Mouse (Mus musculus) inflammation-experienced regulatory T-cells, adult 6 months (primary cell): ENCODE measurements around the gene Rad9a. TPM values are rescaled to one million over a fixed set of nuclear protein-coding genes. Genes with fewer than 3 reads are reported as not detected.

Experiments
- polyA plus RNA-seq, 3 experiments: library from polyadenylated mRNA; unstranded; fragments of 100-300 nt; shearing (Covaris generic); gene quantifications; one replicate each; pipeline ENCODE4 v1.2.1; 2017

Gene Rad9a
- polyA plus RNA-seq, 3 experiments from 2014 or later: 43.6 to 63.0 (median 59.1) TPM

Other genes starting within 250 kb of the Rad9a start
- not detected for gene Aldh3b3, start 243.0 kb downstream of the Rad9a start, polyA plus RNA-seq
- gene Aldh3b2, start 229.3 kb downstream of the Rad9a start, polyA plus RNA-seq: not detected
- gene Acy3, start 215.1 kb downstream of the Rad9a start, polyA plus RNA-seq: 1 to 10 TPM in 2 of 3 experiments, under 1 TPM in 1; 0.73 to 2.3 (median 2.2) TPM
- gene Tbx10, start 208.9 kb downstream of the Rad9a start, polyA plus RNA-seq: not detected
- 10 to 100 TPM; 10.3 to 16.2 (median 15.9) TPM for gene Nudt8, start 201.1 kb downstream of the Rad9a start, polyA plus RNA-seq
- gene Gm49405, start 201.0 kb downstream of the Rad9a start, polyA plus RNA-seq: under 1 TPM; 0.16 to 0.99 (median 0.44) TPM
- gene Doc2g, start 198.3 kb downstream of the Rad9a start, polyA plus RNA-seq: 1 to 10 TPM in 2 of 3 experiments, under 1 TPM in 1; 0.31 to 2.8 (median 1.6) TPM
- gene Ndufv1, start 188.9 kb downstream of the Rad9a start, polyA plus RNA-seq: 100 to 1,000 TPM; 104 to 136 (median 114) TPM
- 100 to 1,000 TPM; 417 to 553 (median 508) TPM for gene Gstp1, start 163.7 kb downstream of the Rad9a start, polyA plus RNA-seq
- 10 to 100 TPM in 1 of 3 experiments, 1 to 10 TPM in 1, under 1 TPM in 1; 0.72 to 12.0 (median 5.0) TPM for gene Gstp2, start 155.6 kb downstream of the Rad9a start, polyA plus RNA-seq
- gene Gstp3, start 142.1 kb downstream of the Rad9a start, polyA plus RNA-seq: 100 to 1,000 TPM; 178 to 293 (median 197) TPM
- not detected for gene Cabp2, start 120.1 kb downstream of the Rad9a start, polyA plus RNA-seq
- gene Cdk2ap2, start 104.5 kb downstream of the Rad9a start, polyA plus RNA-seq: 100 to 1,000 TPM; 329 to 406 (median 406) TPM
- gene Pitpnm1, start 101.7 kb downstream of the Rad9a start, polyA plus RNA-seq: 100 to 1,000 TPM in 1 of 3 experiments, 10 to 100 TPM in 2; 80.6 to 147 (median 88.8) TPM
- gene Aip, start 75.8 kb downstream of the Rad9a start, polyA plus RNA-seq: 100 to 1,000 TPM; 171 to 228 (median 197) TPM
- gene Gpr152, start 61.9 kb downstream of the Rad9a start, polyA plus RNA-seq: under 1 TPM in 1 of 3 experiments, not detected in 2; 0.22 TPM
- 1 to 10 TPM in 1 of 3 experiments, under 1 TPM in 2; 0.91 to 1.1 (median 0.97) TPM for gene Cabp4, start 57.6 kb downstream of the Rad9a start, polyA plus RNA-seq
- gene Coro1b, start 53.0 kb downstream of the Rad9a start, polyA plus RNA-seq: 100 to 1,000 TPM; 228 to 269 (median 241) TPM
- gene Ptprcap, start 48.1 kb downstream of the Rad9a start, polyA plus RNA-seq: 100 to 1,000 TPM; 802 to 889 (median 855) TPM
- 10 to 100 TPM; 26.3 to 35.3 (median 30.1) TPM for gene Rps6kb2, start 38.3 kb downstream of the Rad9a start, polyA plus RNA-seq
- 10 to 100 TPM in 2 of 3 experiments, 1 to 10 TPM in 1; 5.2 to 12.9 (median 11.9) TPM for gene Carns1, start 26.2 kb downstream of the Rad9a start, polyA plus RNA-seq
- 100 to 1,000 TPM; 608 to 658 (median 621) TPM for gene Tbc1d10c, start 10.4 kb downstream of the Rad9a start, polyA plus RNA-seq
- 1,000 to 10,000 TPM in 1 of 3 experiments, 100 to 1,000 TPM in 2; 808 to 1,210 (median 823) TPM for gene Ppp1ca, start 9.6 kb downstream of the Rad9a start, polyA plus RNA-seq
- gene Clcf1, start 12.6 kb upstream of the Rad9a start, polyA plus RNA-seq: 10 to 100 TPM; 13.4 to 51.6 (median 33.9) TPM
- not detected for gene AC109138.7, start 12.7 kb upstream of the Rad9a start, polyA plus RNA-seq
- gene Pold4, start 30.2 kb upstream of the Rad9a start, polyA plus RNA-seq: 100 to 1,000 TPM in 2 of 3 experiments, 10 to 100 TPM in 1; 96.4 to 134 (median 118) TPM
- 10 to 100 TPM in 2 of 3 experiments, 1 to 10 TPM in 1; 9.6 to 14.5 (median 13.6) TPM for gene Ssh3, start 67.5 kb upstream of the Rad9a start, polyA plus RNA-seq
- gene Ankrd13d, start 81.5 kb upstream of the Rad9a start, polyA plus RNA-seq: 1 to 10 TPM in 2 of 3 experiments, under 1 TPM in 1; 0.87 to 3.0 (median 2.3) TPM
- 10 to 100 TPM; 81.3 to 90.8 (median 85.9) TPM for gene Grk2, start 104.6 kb upstream of the Rad9a start, polyA plus RNA-seq
- 10 to 100 TPM; 67.5 to 97.8 (median 86.3) TPM for gene Kdm2a, start 196.6 kb upstream of the Rad9a start, polyA plus RNA-seq
- 1 to 10 TPM in 2 of 3 experiments, under 1 TPM in 1; 0.75 to 2.5 (median 2.4) TPM for gene Rhod, start 237.8 kb upstream of the Rad9a start, polyA plus RNA-seq